Mouse (Mus musculus) heart, postnatal 0 days (tissue): ENCODE results near the gene Gm43552. TPM values are rescaled to one million over a fixed set of nuclear protein-coding genes. Genes with fewer than 3 reads are reported as not detected.
"Not testable (repeated sequence)": the region's sequence is repeated elsewhere in the genome, so short reads cannot be mapped to it uniquely, and the experiment has no call there.

Experiments
- ATAC-seq: fragments of 200-750 bp; cut with Nextera tagmentation; 2 replicates; pipeline ENCODE4 v1.8.0; 2017; ENCODE audit warnings: low read depth, moderate number of reproducible peaks, moderate library complexity; ENCODE audit not compliant: insufficient read depth
- DNase-seq: peaks from one replicate; pipeline ENCODE4 v3.0.0-alpha.2; 2016; ENCODE audit warnings: low spot score
- H3K27ac ChIP-seq: fragments of 300-500 bp; sonication (generic); 2 replicates; pipeline ENCODE4 v1.5.1; 2014; ENCODE audit warnings: low read depth, mild to moderate bottlenecking
- H3K27me3 ChIP-seq: fragments of 300-500 bp; sonication (generic); 2 replicates; pipeline ENCODE4 v1.6.1; 2014; ENCODE audit warnings: low read length, mixed read lengths; ENCODE audit not compliant: control insufficient read depth, insufficient read depth
- H3K36me3 ChIP-seq: fragments of 300-500 bp; sonication (generic); replicated peaks from 2 replicates; pipeline ENCODE4 v1.6.1; 2014; ENCODE audit warnings: low read length, mixed read lengths; ENCODE audit not compliant: control insufficient read depth, insufficient read depth
- H3K4me1 ChIP-seq: fragments of 300-500 bp; sonication (generic); 2 replicates; pipeline ENCODE4 v1.6.1; 2014; ENCODE audit warnings: antibody characterized with exemption; ENCODE audit not compliant: control insufficient read depth, insufficient read depth
- H3K4me2 ChIP-seq: fragments of 300-500 bp; sonication (generic); 2 replicates; pipeline ENCODE4 v1.6.1; 2014; ENCODE audit warnings: low read depth, mild to moderate bottlenecking, low read length, moderate library complexity
- H3K4me3 ChIP-seq: fragments of 300-500 bp; sonication (generic); 2 replicates; pipeline ENCODE4 v1.5.1; 2014; ENCODE audit warnings: low read depth, low read length
- H3K9ac ChIP-seq: fragments of 300-500 bp; sonication (generic); replicated peaks from 2 replicates; pipeline ENCODE4 v1.6.1; 2014; ENCODE audit warnings: low read depth, low read length, mixed read lengths
- H3K9me3 ChIP-seq: fragments of 300-500 bp; sonication (generic); replicated peaks from 2 replicates; pipeline ENCODE4 v1.6.1; 2016; ENCODE audit warnings: low read length; ENCODE audit not compliant: control insufficient read depth
- CTCF ChIP-seq: IDR thresholded peaks from 2 replicates; pipeline ENCODE4 v1.5.1; 2016; ENCODE audit warnings: antibody characterized with exemption, control low read depth, low read depth
- EP300 ChIP-seq: IDR thresholded peaks from 2 replicates; pipeline ENCODE4 v1.6.1; 2016; ENCODE audit warnings: antibody characterized with exemption, low read depth
- WGBS: fragments of 180-500 bp; shearing (Covaris S2); extraction: QIAGEN DNeasy Blood & Tissue Kit; methylation state at CpG from one replicate; pipeline ENCODE4 v1.1.7; 2014; 5-methylcytosine and 5-hydroxymethylcytosine counted together
- polyA plus RNA-seq: library from polyadenylated mRNA; unstranded; fragments of >200 nt; fragmentation: Nextera tagmentation; extraction: Ambion mirVana; gene quantifications from 2 replicates; pipeline ENCODE4 v1.2.1, GENCODE M21; 2015
- total RNA-seq: library from RNA; depleted of rRNA; stranded (reverse); fragments of >200 nt; gene quantifications from 2 replicates; pipeline ENCODE4 v1.2.3, GENCODE M21; 2014; ENCODE audit warnings: low replicate concordance

Gene Gm43552
- total and polyA plus RNA-seq, 2 experiments from 2014 or later, result not detected

GRCm38 (mm10) chr5:65537420-65538071 lies 44.9 kb upstream of the Gm43552 start:
- Histone ChIP-seq H3K4me1 (peaks cover 15% of the 10 kb centered on the region), H3K4me2 (peak overlapping the region; percentile 77), H3K27me3 (no peaks in the 10 kb centered on the region), H3K9ac (peak overlapping the region; percentile 88), H3K9me3 (no peaks in the 10 kb centered on the region), H3K36me3 (no peaks in the 10 kb centered on the region), H3K27ac (peak overlapping the region; percentile 99), H3K4me3 (peak overlapping the region; percentile 85)
- ATAC-seq (peak; percentile 67), DNase-seq (peak; percentile 51)
- 0% methylated on average over 37 of the region's 59 CpGs for WGBS
- TF ChIP-seq CTCF (no peak), EP300 (peak; percentile 52; the same call in 1 of the 2 replicates)

GRCm38 (mm10) chr5:65536751-65537419 lies 44.3 kb upstream of the Gm43552 start, which contains the start of the genes Smim14 and Ube2k:
TSS of gene Smim14 (minus strand) at chr5:65537184.
TSS of gene Ube2k (plus strand) at chr5:65537233.
- Histone ChIP-seq H3K4me2 (peak within 1 kb of the TSS; percentile 77), H3K27ac (peak within 1 kb of the TSS; percentile 99), H3K9me3 (no peaks in the 10 kb centered on the region), H3K27me3 (no peaks in the 10 kb centered on the region), H3K9ac (peak within 1 kb of the TSS; percentile 88), H3K36me3 (no peaks in the 10 kb centered on the region), H3K4me1 (peaks cover 15% of the 10 kb centered on the region), H3K4me3 (peak within 1 kb of the TSS; percentile 85)
- under 1% methylated on average over 64 of the region's 66 CpGs for WGBS
- DNase-seq (peak; percentile 88), ATAC-seq (peak; percentile 98)
- no peak for TF ChIP-seq EP300
- no peak for TF ChIP-seq CTCF

- peak overlapping the region; percentile 99 for H3K27ac ChIP-seq
- peak overlapping the region; percentile 85 for H3K4me3 ChIP-seq
- H3K27me3 ChIP-seq, H3K9me3 ChIP-seq, H3K36me3 ChIP-seq, ATAC-seq, DNase-seq: not testable (repeated sequence)
- peak overlapping the region; percentile 77 for H3K4me2 ChIP-seq
- H3K9ac ChIP-seq, result peak overlapping the region; percentile 88
- H3K4me1 ChIP-seq, result peaks cover 15% of the 10 kb centered on the region
- WGBS, result 73% methylated on average over 10 of the region's 10 CpGs
These were observed 43.4 kb upstream of the Gm43552 start for GRCm38 (mm10) chr5:65536068-65536465.

- no peaks in the 10 kb centered on the region for H3K27me3 ChIP-seq
- TF ChIP-seq CTCF (peak; percentile 57), EP300 (no peak)
- H3K4me2 ChIP-seq, result no peak overlapping the region
- H3K4me3 ChIP-seq, result no peak overlapping the region
- DNase-seq (peak; percentile 71), ATAC-seq (no peak)
- 73% methylated on average over 5 of the region's 5 CpGs for WGBS
- H3K9ac ChIP-seq, result no peak overlapping the region
- no peaks in the 10 kb centered on the region for H3K36me3 ChIP-seq
- H3K4me1 ChIP-seq, result peaks cover 15% of the 10 kb centered on the region
- H3K27ac ChIP-seq, result no peak overlapping the region; the same call in 1 of the 2 replicates
- H3K9me3 ChIP-seq, result no peaks in the 10 kb centered on the region
These were observed 42.9 kb upstream of the Gm43552 start for GRCm38 (mm10) chr5:65535457-65536067.

- Histone ChIP-seq H3K4me3 (no peak overlapping the region), H3K27ac (no peak overlapping the region), H3K4me1 (peaks cover 9% of the 10 kb centered on the region), H3K27me3 (no peaks in the 10 kb centered on the region), H3K9ac (no peak overlapping the region), H3K9me3 (no peaks in the 10 kb centered on the region), H3K36me3 (no peaks in the 10 kb centered on the region), H3K4me2 (no peak overlapping the region)
- DNase-seq, result no peak
- 80% methylated on average over 4 of the region's 4 CpGs for WGBS
- TF ChIP-seq EP300, result no peak
- TF ChIP-seq CTCF, result no peak
- ATAC-seq, result no peak
These were observed 41.9 kb upstream of the Gm43552 start for GRCm38 (mm10) chr5:65534496-65534895.
